Mouse (Mus musculus) kidney, adult 2 months (tissue): ENCODE data around the gene Tmem183a.

Experiments used
- CTCF ChIP-seq: fragments of 200-500 bp; conservative IDR thresholded peaks from 2 replicates; pipeline ENCODE4 v1.5.1; 2011; ENCODE audit warnings: low read depth, mild to moderate bottlenecking, control low read depth, low read length, moderate library complexity, mixed read lengths; ENCODE audit not compliant: insufficient read depth, insufficient read length
- POLR2A ChIP-seq: fragments of 200-500 bp; IDR thresholded peaks from one replicate; pipeline ENCODE4 v1.6.1; 2011; ENCODE audit warnings: low read depth, low read length, control low read depth

DNA sequence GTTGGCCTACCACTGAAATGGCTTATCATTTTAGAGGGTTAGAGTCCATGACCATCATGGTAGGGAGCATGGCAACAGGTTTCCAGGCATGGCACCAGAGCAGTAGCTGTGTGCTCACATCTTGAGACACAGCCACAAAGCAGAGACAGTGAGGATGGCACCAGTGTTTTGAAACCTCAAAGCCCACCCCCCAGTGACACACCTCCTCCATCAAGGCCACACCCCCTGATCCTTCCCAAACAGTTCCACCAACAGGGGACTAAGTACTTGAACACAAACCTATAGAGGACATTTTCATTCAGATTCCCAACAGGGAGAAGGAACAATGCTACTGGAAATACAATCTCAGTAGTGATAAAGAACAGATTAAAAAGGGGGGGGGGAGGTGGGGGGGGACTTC, 23.4 kb upstream of the Tmem183a start:
- TF ChIP-seq CTCF: no peak
- TF ChIP-seq POLR2A: no peak
